Mouse (Mus musculus) cerebellum, adult 18-20 months (tissue): ENCODE measurements at regions not wholly inside any gene's neighbourhood (a gene's known extent, or its start where the extent isn't known, plus 50 kb on each side); places are given as distances from the start of the nearest gene placed in this dataset.

Experiments used
- DNase-seq, 2 experiments: peaks; one replicate each; pipeline ENCODE4 v3.0.0; 2021

GRCm38 (mm10) chr8:4411126-4411525 is 81.7 kb upstream of the Cers4 start:
- DNase-seq: no peak

GRCm38 (mm10) chr8:4411836-4412235 is 81.0 kb upstream of the Cers4 start:
- no peak for DNase-seq

DNA sequence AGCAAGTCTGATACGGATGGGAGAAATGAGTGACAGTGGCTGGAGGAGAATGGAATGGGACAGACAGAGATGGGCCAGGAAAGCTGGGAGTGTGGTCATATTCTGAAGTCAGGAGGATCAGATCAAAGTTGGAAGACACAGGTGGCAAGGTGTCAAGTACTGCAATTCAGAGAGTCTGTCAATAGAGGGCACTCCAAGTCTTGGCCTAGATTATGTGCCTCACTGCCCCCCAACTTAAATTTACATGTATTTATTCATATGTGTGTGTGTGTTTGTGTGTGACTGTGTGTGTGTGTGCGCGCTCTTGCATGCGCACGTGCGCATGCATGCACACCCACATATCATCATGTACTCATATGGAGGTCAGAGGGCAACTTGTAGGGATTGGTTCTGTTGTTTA is 79.6 kb upstream of the Cers4 start:
- DNase-seq: peak; percentile 14 to 40

GRCm38 (mm10) chr8:4413764-4414163 is 79.1 kb upstream of the Cers4 start:
- no peak for DNase-seq

DNA sequence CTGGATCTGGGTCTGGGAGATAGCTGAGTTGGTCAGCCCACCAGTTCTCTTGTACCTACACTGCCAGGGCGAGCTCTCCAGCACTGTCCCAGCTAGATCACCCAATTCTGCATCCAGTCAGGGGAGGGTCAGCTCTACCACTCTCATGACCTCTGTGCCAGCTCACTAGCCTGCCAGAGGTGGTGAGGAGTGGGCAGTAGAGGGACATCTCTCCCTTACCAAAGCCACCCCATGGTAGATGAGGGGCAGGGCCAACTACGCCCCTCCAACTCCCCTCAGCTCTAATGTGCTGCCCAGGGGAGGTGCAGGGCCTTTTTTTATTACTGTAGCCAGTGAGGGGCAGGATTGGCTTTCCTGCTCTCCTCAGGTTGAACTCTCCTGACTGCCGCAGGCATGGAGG is 75.7 kb upstream of the Cers4 start:
- DNase-seq: no peak

GRCm38 (mm10) chr8:4433161-4433560 is 59.7 kb upstream of the Cers4 start:
- no peak for DNase-seq

GRCm38 (mm10) chr8:4436546-4436945 is 56.3 kb upstream of the Cers4 start:
- DNase-seq: no peak
